Mouse (Mus musculus) ES-Bruce4 (cell line): Measurements from ENCODE around the gene Pakap. TPM values are rescaled to one million over a fixed set of nuclear protein-coding genes. Genes with fewer than 3 reads are reported as not detected.

Experiments used
- H3K27ac ChIP-seq: 2 replicates; pipeline ENCODE4 v1.5.1; 2012; ENCODE audit warnings: low read length, inconsistent platforms; ENCODE audit not compliant: insufficient read depth
- H3K27me3 ChIP-seq: 2 replicates; pipeline ENCODE4 v1.6.1; 2012; ENCODE audit warnings: mild to moderate bottlenecking, low read length, inconsistent platforms; ENCODE audit not compliant: control insufficient read depth, poor library complexity, insufficient read depth, severe bottlenecking
- H3K36me3 ChIP-seq: 2 replicates; pipeline ENCODE4 v1.6.1; 2012; ENCODE audit warnings: inconsistent platforms, mild to moderate bottlenecking, low read length, moderate library complexity; ENCODE audit not compliant: control insufficient read depth, poor library complexity, insufficient read depth, severe bottlenecking
- H3K4me1 ChIP-seq: one replicate; pipeline ENCODE4 v1.8.1; 2011; ENCODE audit warnings: low read length; ENCODE audit not compliant: control insufficient read depth, insufficient read depth
- H3K4me3 ChIP-seq: 2 replicates; pipeline ENCODE4 v1.5.1; 2011; ENCODE audit warnings: low read depth, mild to moderate bottlenecking, low read length
- H3K9ac ChIP-seq: 2 replicates; pipeline ENCODE4 v1.6.1; 2012; ENCODE audit warnings: low read depth, mild to moderate bottlenecking, inconsistent platforms; ENCODE audit not compliant: poor library complexity, severe bottlenecking
- H3K9me3 ChIP-seq: replicated peaks from 2 replicates; pipeline ENCODE4 v1.6.1; 2012; ENCODE audit warnings: mild to moderate bottlenecking, low read length, inconsistent platforms; ENCODE audit not compliant: control insufficient read depth, poor library complexity, insufficient read depth, severe bottlenecking
- CTCF ChIP-seq: IDR thresholded peaks from one replicate; pipeline ENCODE4 v1.8.1; 2011; ENCODE audit warnings: low read depth, low read length
- EP300 ChIP-seq: IDR thresholded peaks from 2 replicates; pipeline ENCODE4 v1.6.1; 2011; ENCODE audit warnings: low read depth, low read length; ENCODE audit not compliant: insufficient read depth
- POLR2A ChIP-seq: IDR thresholded peaks from one replicate; pipeline ENCODE4 v1.8.1; 2011; ENCODE audit warnings: low read length; ENCODE audit not compliant: insufficient read depth
- polyA plus RNA-seq: library from polyadenylated mRNA; stranded (reverse); fragments of >200 nt; gene quantifications from 2 replicates; pipeline ENCODE4 v1.2.4, GENCODE M21; 2011; ENCODE audit warnings: low read depth; ENCODE audit not compliant: missing spikeins, insufficient read depth, insufficient read length

The Pakap gene
- polyA plus RNA-seq, 1 experiment: 2.4 TPM

DNA sequence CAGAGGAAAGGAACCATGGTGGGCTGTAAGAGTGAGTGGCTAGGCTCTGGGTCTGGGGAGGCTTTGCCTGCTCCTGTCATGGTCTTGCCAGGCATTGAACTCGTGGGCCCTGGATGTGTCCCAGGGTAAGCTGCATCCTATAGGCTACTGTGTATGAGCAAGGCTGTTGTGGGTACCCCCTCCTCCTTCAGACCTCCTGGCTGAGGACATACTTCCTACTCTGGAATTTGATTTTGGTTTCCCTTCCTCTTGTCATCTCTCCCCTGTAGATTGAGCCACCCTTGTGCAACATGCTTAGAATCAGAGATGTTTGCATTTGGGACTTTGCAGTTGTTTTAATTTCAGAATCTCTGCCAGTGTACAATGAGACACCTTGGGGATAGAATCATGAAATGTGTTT is 83.0 kb downstream of the Pakap start:
- TF ChIP-seq EP300 (no peak), POLR2A (no peak), CTCF (no peak)
- Histone ChIP-seq H3K27ac (no peak overlapping the region), H3K4me3 (no peak overlapping the region), H3K9me3 (no peaks in the 10 kb centered on the region), H3K9ac (no peak overlapping the region), H3K36me3 (no peaks in the 10 kb centered on the region), H3K4me1 (no peaks in the 10 kb centered on the region), H3K27me3 (no peaks in the 10 kb centered on the region)

DNA sequence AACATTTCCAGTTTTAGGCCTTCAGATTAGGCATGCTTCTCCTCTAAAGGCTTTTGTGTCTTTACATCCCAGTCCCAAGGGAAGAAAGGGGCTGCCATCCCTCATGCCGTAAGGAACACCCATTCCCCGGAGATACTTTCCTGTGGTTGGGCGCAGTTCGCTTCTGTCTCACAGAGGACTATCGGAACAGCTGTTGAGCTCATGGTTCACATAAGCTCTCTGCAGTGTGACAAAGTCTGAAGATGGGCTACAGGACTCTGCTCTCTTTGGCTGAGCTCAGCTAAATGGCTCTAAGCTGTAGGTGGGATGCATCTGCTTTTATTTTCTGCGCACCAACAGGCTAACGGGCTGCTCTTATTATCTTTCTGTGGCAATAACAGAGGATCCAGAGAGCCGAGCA is 83.6 kb downstream of the Pakap start:
- Histone ChIP-seq H3K36me3 (no peaks in the 10 kb centered on the region), H3K9me3 (no peaks in the 10 kb centered on the region), H3K9ac (no peak overlapping the region), H3K4me3 (no peak overlapping the region), H3K4me1 (no peaks in the 10 kb centered on the region), H3K27me3 (no peaks in the 10 kb centered on the region), H3K27ac (no peak overlapping the region)
- TF ChIP-seq POLR2A: no peak
- TF ChIP-seq CTCF: no peak
- TF ChIP-seq EP300: no peak

DNA sequence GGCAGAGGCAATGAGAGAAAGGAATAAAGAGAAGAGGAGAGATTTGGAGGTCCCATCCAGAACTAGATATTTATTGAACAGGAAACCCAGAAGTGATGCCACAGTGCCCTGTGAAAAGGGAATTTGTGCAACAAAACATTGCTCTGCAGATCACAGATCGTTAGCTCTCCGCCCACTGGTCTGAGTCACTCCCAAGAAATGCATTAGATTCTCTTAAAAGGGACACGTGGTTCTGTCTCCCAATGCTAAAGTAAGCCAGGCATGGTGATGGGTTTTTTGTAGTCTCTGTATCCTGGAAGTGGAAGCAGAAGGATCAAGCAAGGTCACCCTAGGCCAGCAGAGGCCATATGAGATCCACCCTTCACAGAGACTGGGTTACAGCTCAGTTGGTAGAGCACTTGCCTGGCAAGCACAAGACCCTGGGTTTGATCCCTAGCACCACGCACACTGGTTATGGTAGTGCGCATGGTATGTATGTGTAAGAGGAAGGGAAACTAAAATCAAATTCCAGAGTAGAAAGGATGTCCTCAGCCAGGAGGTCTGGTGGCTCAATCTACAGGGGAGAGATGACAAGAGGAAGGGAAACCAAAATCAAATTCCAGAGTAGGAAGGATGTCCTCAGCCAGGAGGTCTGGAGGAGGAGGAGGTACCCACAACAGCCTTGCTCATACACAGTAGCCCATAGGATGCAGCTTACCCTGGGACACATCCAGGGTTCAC is 84.4 kb downstream of the Pakap start:
- Histone ChIP-seq H3K4me3 (no peak overlapping the region), H3K9me3 (no peaks in the 10 kb centered on the region), H3K4me1 (no peaks in the 10 kb centered on the region), H3K36me3 (no peaks in the 10 kb centered on the region), H3K9ac (no peak overlapping the region), H3K27ac (no peak overlapping the region), H3K27me3 (no peaks in the 10 kb centered on the region)
- TF ChIP-seq POLR2A (no peak), EP300 (no peak), CTCF (no peak)

DNA sequence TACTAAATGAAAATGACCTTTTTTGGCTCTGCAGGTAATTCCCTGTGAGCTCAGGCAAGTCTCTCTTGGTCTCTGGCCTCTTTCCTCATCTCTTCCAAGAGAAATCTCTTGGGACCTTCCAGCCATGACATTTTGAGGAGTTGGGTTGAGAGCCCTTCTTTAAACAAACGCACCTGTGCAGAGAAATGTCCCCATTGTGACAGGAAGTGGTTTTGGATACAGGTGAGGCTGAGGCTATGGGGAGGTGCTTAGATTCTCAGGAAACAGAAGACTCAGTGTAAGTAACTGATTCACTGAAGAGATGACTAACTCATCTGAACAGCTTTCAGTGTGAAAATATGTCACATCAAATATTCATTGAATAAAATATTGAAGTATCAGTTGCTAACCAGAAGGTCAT is 88.0 kb downstream of the Pakap start:
- Histone ChIP-seq H3K36me3 (no peaks in the 10 kb centered on the region), H3K9ac (no peak overlapping the region), H3K27ac (no peak overlapping the region), H3K4me3 (no peak overlapping the region), H3K27me3 (no peaks in the 10 kb centered on the region), H3K9me3 (no peaks in the 10 kb centered on the region), H3K4me1 (no peaks in the 10 kb centered on the region)
- TF ChIP-seq CTCF: no peak
- TF ChIP-seq EP300: no peak
- TF ChIP-seq POLR2A: no peak

DNA sequence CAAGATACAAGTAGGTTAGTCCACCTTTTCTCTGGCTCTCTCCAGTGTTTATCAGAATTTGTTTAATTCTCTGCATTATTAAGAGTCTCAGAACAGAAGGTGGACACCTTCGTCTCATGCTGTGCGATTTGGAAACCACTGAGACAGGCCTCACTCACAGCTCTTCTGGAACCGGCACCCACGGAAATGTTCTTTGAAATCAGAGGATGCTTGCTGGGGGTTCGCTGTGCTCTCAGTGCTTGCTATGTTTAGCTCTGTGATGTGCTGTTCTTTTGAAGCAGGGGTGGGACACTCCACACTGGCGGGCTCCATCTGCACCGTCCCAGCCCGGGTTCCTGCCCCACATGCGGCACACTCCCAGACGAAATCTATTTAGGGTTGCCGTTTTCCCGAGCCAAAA is 88.4 kb downstream of the Pakap start:
- no peak overlapping the region for H3K27ac ChIP-seq

DNA sequence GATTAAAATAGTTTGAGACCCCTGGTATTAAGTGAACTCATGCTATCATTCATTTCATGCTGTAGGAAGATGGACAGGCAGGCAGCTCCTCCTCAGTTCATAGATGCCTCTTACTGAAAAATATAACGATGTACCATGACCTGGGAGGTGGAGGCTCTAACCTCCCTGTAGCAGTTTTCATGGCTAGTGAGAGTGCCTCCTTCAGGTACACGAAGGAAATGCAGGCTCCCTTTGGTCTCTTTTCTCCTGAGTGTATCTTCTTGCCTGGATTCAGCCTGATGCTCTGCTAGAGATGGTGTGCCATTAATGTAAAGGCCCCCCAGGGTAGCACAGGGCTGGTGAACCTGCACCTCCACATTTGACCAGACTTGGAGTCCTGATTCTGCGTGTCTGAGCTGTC is 88.9 kb downstream of the Pakap start:
- no peaks in the 10 kb centered on the region for H3K36me3 ChIP-seq
- H3K4me3 ChIP-seq: no peak overlapping the region
- H3K27ac ChIP-seq: no peak overlapping the region
- no peak for TF ChIP-seq POLR2A
- TF ChIP-seq CTCF: no peak
- TF ChIP-seq EP300: no peak
- H3K9ac ChIP-seq: no peak overlapping the region
- no peaks in the 10 kb centered on the region for H3K9me3 ChIP-seq
- no peaks in the 10 kb centered on the region for H3K27me3 ChIP-seq
- H3K4me1 ChIP-seq: no peaks in the 10 kb centered on the region

More for the DNA sequence above, 88.4 kb downstream of the Pakap start:
- no peak overlapping the region for H3K9ac ChIP-seq
- no peaks in the 10 kb centered on the region for H3K36me3 ChIP-seq
- H3K9me3 ChIP-seq: no peaks in the 10 kb centered on the region
- no peaks in the 10 kb centered on the region for H3K4me1 ChIP-seq
- TF ChIP-seq POLR2A: no peak
- no peak for TF ChIP-seq EP300
- no peak for TF ChIP-seq CTCF
- H3K4me3 ChIP-seq: no peak overlapping the region
- H3K27me3 ChIP-seq: no peaks in the 10 kb centered on the region
